Mouse (Mus musculus) olfactory bulb, adult 2 months (tissue): ENCODE data around the gene Tmem189.

Source experiments
- CTCF ChIP-seq: fragments of 200-500 bp; IDR thresholded peaks from 2 replicates; pipeline ENCODE4 v1.5.1; 2012; ENCODE audit warnings: low read depth, mild to moderate bottlenecking, low read length, moderate library complexity; ENCODE audit not compliant: insufficient read depth
- POLR2A ChIP-seq: fragments of 200-500 bp; IDR thresholded peaks from 2 replicates; pipeline ENCODE4 v1.6.1; 2012; ENCODE audit warnings: mild to moderate bottlenecking, low read depth, low read length, moderate library complexity; ENCODE audit not compliant: insufficient read depth

DNA sequence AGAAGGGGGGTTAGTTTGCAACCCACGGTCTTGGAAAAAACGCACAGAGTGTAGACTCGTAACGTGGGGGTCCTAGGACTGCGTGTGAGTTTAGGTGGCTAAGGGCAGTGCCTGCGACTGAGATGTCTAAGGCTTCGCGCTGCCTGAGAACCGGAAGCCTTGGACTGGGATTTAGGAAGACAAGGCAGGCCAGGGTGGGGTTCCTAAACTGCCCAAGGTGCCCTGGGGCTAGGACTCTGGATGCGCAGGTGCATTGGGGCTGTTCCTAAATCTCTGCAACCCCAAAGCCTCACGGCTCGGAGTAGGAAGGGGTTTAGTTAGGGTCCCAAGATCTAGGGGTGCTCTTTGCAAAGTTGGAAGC is 29.0 kb downstream of the Tmem189 start:
- TF ChIP-seq CTCF (no peak), POLR2A (no peak)
